Mouse (Mus musculus) cortical plate, adult 2 months (tissue): Measurements from ENCODE around the gene Chn2.

Experiments
- CTCF ChIP-seq: fragments of 200-500 bp; IDR thresholded peaks from 2 replicates; pipeline ENCODE4 v1.5.1; 2011; ENCODE audit warnings: mild to moderate bottlenecking, control low read depth, low read length; ENCODE audit not compliant: insufficient read depth; ENCODE audit errors: extremely low read depth
- POLR2A ChIP-seq: fragments of 200-500 bp; IDR thresholded peaks from 2 replicates; pipeline ENCODE4 v1.6.1; 2011; ENCODE audit warnings: mild to moderate bottlenecking, low read length, control low read depth; ENCODE audit not compliant: insufficient read depth; ENCODE audit errors: extremely low read depth

- TF ChIP-seq CTCF: no peak
- no peak for TF ChIP-seq POLR2A
These were observed 31.4 kb downstream of the Chn2 start for GRCm38 (mm10) chr6:54070736-54071135.
